Mouse (Mus musculus) embryonic facial prominence, embryonic 11.5 days (tissue): ENCODE measurements around the gene Egfem1. TPM values are rescaled to one million over a fixed set of nuclear protein-coding genes. Genes with fewer than 3 reads are reported as not detected.

Experiments used
- ATAC-seq: fragments of 200-750 bp; cut with Nextera tagmentation; replicated peaks from 2 replicates; pipeline ENCODE4 v1.8.0; 2017; ENCODE audit warnings: low read depth; ENCODE audit not compliant: insufficient number of reproducible peaks, low FRiP score, low TSS enrichment
- DNase-seq: peaks from one replicate; pipeline ENCODE4 v3.0.0-alpha.2; 2015; ENCODE audit warnings: low spot score
- H3K27ac ChIP-seq: fragments of 300-500 bp; sonication (generic); replicated peaks from 2 replicates; pipeline ENCODE4 v1.5.1; 2014; ENCODE audit warnings: mild to moderate bottlenecking, low read depth, low read length, control low read depth
- H3K27me3 ChIP-seq: fragments of 300-500 bp; sonication (generic); 2 replicates; pipeline ENCODE4 v1.6.1; 2014; ENCODE audit warnings: mild to moderate bottlenecking, low read length, moderate library complexity, mixed read lengths; ENCODE audit not compliant: control insufficient read depth, insufficient read depth
- H3K36me3 ChIP-seq: fragments of 300-500 bp; sonication (generic); replicated peaks from 2 replicates; pipeline ENCODE4 v1.6.1; 2014; ENCODE audit warnings: low read depth, mild to moderate bottlenecking, low read length, moderate library complexity, mixed read lengths; ENCODE audit not compliant: control insufficient read depth, insufficient read depth
- H3K4me1 ChIP-seq: fragments of 300-500 bp; sonication (generic); 2 replicates; pipeline ENCODE4 v1.6.1; 2014; ENCODE audit warnings: low read length, mixed read lengths; ENCODE audit not compliant: control insufficient read depth, insufficient read depth
- H3K4me2 ChIP-seq: fragments of 300-500 bp; sonication (generic); 2 replicates; pipeline ENCODE4 v1.6.1; 2014; ENCODE audit warnings: low read depth, mild to moderate bottlenecking, control low read depth, low read length, moderate library complexity
- H3K4me3 ChIP-seq: fragments of 300-500 bp; sonication (generic); 2 replicates; pipeline ENCODE4 v1.5.1; 2014; ENCODE audit warnings: low read depth, low read length, control low read depth
- H3K9ac ChIP-seq: fragments of 300-500 bp; sonication (generic); replicated peaks from 2 replicates; pipeline ENCODE4 v1.6.1; 2014; ENCODE audit warnings: mild to moderate bottlenecking, control low read depth, low read length
- H3K9me3 ChIP-seq: fragments of 300-500 bp; sonication (generic); replicated peaks from 2 replicates; pipeline ENCODE4 v1.6.1; 2016; ENCODE audit warnings: mild to moderate bottlenecking, low read length, inconsistent platforms, mixed read lengths; ENCODE audit not compliant: control insufficient read depth
- WGBS: fragments of 180-500 bp; shearing (Covaris S2); extraction: QIAGEN DNeasy Blood & Tissue Kit; methylation state at CpG from one replicate; pipeline ENCODE4 v1.1.7; 2014; 5-methylcytosine and 5-hydroxymethylcytosine counted together
- polyA plus RNA-seq: library from polyadenylated mRNA; unstranded; fragments of >200 nt; fragmentation: Nextera tagmentation; extraction: Ambion mirVana; gene quantifications from 2 replicates; pipeline ENCODE4 v1.2.1, GENCODE M21; 2014

Gene Egfem1
- polyA plus RNA-seq, 1 experiment from 2014 or later: 5.0 TPM

DNA sequence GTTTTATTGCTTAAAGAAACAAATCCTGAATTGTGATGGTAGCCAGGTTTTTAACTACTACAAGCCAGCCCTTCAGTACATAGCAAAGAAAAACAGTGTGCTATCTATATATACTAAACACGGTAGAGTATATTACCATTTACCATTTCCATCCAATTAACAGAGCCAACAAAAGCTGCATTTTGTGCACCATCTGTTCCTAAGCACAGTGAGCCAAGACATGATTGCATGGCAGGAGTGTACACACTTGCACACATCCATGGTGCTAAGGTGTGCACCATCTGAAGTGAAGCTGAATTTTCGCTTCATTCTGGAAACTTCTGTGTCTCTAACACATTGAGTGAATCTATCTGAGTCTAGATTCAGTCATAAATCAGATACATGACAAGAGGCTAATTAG lies 585.0 kb downstream of the Egfem1 start:
- no peaks in the 10 kb centered on the region for H3K27me3 ChIP-seq
- no peaks in the 10 kb centered on the region for H3K9me3 ChIP-seq
- no peaks in the 10 kb centered on the region for H3K4me1 ChIP-seq
- ATAC-seq (no peak), DNase-seq (no peak)
- no peak overlapping the region for H3K4me3 ChIP-seq
- H3K9ac ChIP-seq: no peak overlapping the region
- H3K4me2 ChIP-seq: no peak overlapping the region
- H3K36me3 ChIP-seq: no peaks in the 10 kb centered on the region
- H3K27ac ChIP-seq: no peak overlapping the region
- 83% methylated on average over 2 of the region's 2 CpGs for WGBS

DNA sequence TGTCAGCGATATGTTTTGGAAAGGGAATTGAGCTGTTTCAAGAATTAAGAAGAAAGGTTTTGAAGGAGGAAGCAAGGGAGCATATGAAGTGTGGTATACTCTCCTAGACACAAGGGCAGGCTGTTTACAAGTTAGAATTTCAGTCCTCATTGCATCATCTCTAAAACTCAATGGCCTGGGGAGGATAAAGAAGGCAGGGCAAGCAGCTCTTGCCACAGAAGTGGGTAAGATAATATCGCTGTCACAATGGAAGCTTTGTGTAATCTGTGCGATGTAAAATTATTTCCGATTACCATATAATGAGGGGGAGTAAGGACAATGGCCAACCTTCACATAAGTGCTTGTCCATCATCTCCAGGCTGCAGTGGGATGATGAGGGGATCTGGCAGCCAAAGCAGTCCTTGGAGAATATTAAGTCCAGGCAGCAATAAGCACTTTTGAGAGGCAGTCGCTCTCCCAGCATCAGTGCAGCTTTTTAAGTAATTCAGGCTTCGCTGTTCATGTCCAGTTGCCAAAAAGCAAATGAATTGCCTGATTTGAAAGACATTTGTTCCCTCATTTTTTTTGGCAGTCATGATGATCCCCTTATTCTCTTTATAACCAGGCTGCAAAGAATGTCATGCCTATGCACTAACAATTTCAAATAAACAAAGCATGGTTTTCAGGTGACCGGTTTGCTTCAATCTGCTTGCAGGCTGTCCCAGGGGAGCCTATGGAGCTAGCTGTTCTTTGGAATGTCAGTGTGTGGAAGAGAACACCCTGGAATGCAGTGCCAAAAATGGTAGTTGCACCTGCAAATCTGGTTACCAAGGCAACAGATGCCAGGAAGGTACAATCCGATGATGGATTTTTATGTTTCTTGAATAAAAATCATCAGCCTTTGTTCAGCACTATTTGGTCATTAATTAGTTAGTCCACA lies 607.8 kb downstream of the Egfem1 start:
- peak; percentile 19 for DNase-seq
- Histone ChIP-seq H3K27ac (no peak overlapping the region), H3K4me2 (no peak overlapping the region), H3K9me3 (no peaks in the 10 kb centered on the region), H3K9ac (no peak overlapping the region), H3K27me3 (no peaks in the 10 kb centered on the region), H3K4me1 (no peaks in the 10 kb centered on the region), H3K4me3 (no peak overlapping the region), H3K36me3 (no peaks in the 10 kb centered on the region)
- ATAC-seq: no peak
- WGBS: 73% methylated on average over 8 of the region's 8 CpGs

- H3K27me3 ChIP-seq: no peaks in the 10 kb centered on the region
- ATAC-seq (no peak), DNase-seq (no peak)
- no peaks in the 10 kb centered on the region for H3K36me3 ChIP-seq
- no peak overlapping the region for H3K9ac ChIP-seq
- no peak overlapping the region for H3K4me3 ChIP-seq
- no peaks in the 10 kb centered on the region for H3K4me1 ChIP-seq
- 23% methylated on average over 2 of the region's 2 CpGs for WGBS
- no peak overlapping the region for H3K27ac ChIP-seq
- H3K9me3 ChIP-seq: no peaks in the 10 kb centered on the region
- H3K4me2 ChIP-seq: no peak overlapping the region
Measured at GRCm38 (mm10) chr3:29701126-29701525, 619.3 kb downstream of the Egfem1 start.

DNA sequence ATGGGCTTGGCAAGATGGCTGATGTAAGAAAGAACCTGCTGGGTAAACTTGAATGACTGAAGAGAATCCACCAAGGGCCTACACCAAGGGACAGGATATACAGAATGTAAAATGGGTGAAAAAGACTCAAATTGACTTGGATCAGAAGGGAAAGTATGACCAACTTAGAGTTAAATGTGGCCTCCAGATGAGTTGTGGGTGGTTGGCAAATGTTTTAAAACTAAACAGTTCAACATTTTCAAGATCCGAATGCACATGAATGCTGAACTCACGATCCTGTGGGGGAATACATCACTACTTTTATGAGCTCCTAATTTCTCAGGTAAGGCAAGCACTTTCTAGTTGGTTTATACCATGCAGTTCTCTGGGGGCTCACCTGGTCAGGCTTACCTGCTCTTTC lies 625.0 kb downstream of the Egfem1 start:
- Histone ChIP-seq H3K4me1 (no peaks in the 10 kb centered on the region), H3K4me3 (no peak overlapping the region), H3K27me3 (no peaks in the 10 kb centered on the region), H3K27ac (no peak overlapping the region), H3K36me3 (no peaks in the 10 kb centered on the region), H3K4me2 (no peak overlapping the region), H3K9ac (no peak overlapping the region), H3K9me3 (no peaks in the 10 kb centered on the region)
- ATAC-seq (no peak), DNase-seq (no peak)
- WGBS: 88% methylated on average over 2 of the region's 2 CpGs

DNA sequence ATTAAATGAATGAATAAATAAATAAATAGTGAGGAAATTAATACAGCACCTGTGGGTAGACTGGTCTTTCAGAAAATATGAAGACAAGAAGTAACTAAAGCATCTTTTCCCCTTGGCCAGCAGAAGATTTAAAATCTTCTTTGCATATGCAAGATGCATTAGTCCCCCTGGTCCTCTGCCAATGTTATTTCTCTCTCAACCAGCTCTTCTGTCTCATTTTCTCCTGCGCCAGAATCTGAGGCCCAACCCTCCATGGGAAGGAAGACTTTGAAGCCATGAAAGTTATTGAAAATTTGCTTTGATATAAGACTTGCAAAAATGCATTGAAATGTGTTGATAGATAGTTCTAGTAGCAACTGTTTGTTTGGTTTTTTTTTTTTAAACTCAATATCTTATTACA lies 625.6 kb downstream of the Egfem1 start:
- Histone ChIP-seq H3K9ac (no peak overlapping the region), H3K27me3 (no peaks in the 10 kb centered on the region), H3K27ac (no peak overlapping the region), H3K4me1 (no peaks in the 10 kb centered on the region), H3K9me3 (no peaks in the 10 kb centered on the region), H3K4me2 (no peak overlapping the region), H3K4me3 (no peak overlapping the region), H3K36me3 (no peaks in the 10 kb centered on the region)
- DNase-seq (no peak), ATAC-seq (no peak)
- 91% methylated on average over 1 of the region's 1 CpGs for WGBS

DNA sequence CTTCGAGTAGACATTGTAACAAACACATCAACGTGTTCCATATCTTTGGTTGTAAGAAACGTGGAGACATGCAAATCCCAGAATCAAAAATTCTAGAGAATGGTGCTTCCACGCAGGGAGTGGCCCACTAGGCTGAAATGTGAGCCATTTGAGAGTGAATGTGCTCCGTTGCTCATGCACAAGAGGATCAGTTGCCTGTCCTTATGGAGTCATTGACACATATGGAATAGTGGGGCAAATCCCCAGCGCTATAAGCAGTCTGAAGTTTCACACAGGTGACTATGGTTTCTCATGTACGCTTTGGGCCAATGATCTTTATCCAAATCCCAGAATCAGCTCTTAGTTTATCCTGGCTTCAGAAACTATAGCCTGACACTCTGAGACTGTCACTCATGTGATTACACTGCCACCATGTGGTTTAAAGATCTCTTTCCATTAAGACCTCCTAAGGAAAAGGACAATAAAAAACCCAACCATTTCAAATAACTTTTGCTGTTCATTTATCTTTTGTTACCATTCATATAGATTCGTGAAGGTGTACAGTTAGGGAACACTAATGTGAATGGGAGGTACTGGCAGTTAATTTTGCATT lies 644.6 kb downstream of the Egfem1 start:
- Histone ChIP-seq H3K27ac (no peak overlapping the region), H3K9ac (no peak overlapping the region), H3K36me3 (no peaks in the 10 kb centered on the region), H3K4me2 (no peak overlapping the region), H3K9me3 (no peaks in the 10 kb centered on the region), H3K27me3 (no peaks in the 10 kb centered on the region), H3K4me1 (no peaks in the 10 kb centered on the region), H3K4me3 (no peak overlapping the region)
- DNase-seq: peak; percentile 71
- no peak for ATAC-seq
- 58% methylated on average over 8 of the region's 8 CpGs for WGBS

DNA sequence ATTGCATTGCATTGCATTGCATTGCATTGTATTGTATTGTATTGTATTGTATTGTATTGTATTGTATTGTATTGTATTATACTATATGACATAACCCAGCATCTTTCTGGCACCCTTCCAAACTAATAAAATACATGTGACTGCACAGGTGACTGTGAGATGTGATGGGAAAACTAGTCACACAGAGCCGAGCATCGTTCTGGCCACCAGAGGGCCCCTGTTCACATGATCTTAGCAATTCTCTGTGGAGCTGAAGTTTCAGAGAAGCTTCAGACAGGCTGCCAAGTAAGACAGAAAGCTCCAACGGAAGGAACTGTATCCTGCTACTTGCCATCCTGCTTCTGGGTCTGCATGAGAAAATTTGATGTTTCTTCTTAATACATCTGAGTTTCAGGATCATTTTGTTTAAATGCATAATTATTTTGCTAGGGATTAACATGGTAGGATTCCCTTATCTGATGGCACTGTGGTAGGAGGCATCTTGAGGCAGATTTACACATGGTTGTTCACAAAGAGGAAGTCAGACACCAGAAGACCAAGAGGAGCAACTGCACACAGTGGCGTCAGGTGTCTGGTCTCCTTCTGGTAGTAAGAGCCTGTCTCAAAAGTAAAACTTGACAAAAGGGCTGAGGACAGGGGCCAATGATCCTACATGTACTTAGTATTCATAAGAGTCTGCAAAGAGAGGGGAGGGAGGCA lies 648.4 kb downstream of the Egfem1 start:
- peak; percentile 76 for DNase-seq
- Histone ChIP-seq H3K9me3 (no peaks in the 10 kb centered on the region), H3K4me3 (no peak overlapping the region), H3K36me3 (no peaks in the 10 kb centered on the region), H3K4me2 (no peak overlapping the region), H3K27me3 (no peaks in the 10 kb centered on the region), H3K4me1 (no peaks in the 10 kb centered on the region; the same call in 1 of the 2 replicates), H3K9ac (no peak overlapping the region), H3K27ac (no peak overlapping the region)
- 24% methylated on average over 4 of the region's 4 CpGs for WGBS
- ATAC-seq: no peak

- H3K4me3 ChIP-seq: no peak overlapping the region
- no peak for ATAC-seq
- H3K27me3 ChIP-seq: no peaks in the 10 kb centered on the region
- H3K4me2 ChIP-seq: no peak overlapping the region
- no peaks in the 10 kb centered on the region; the same call in 1 of the 2 replicates for H3K4me1 ChIP-seq
- 98% methylated on average over 1 of the region's 1 CpGs for WGBS
- no peaks in the 10 kb centered on the region for H3K9me3 ChIP-seq
- no peak overlapping the region for H3K27ac ChIP-seq
- no peak overlapping the region for H3K9ac ChIP-seq
- no peaks in the 10 kb centered on the region for H3K36me3 ChIP-seq
- DNase-seq: no peak
Measured at GRCm38 (mm10) chr3:29731509-29731908, 649.7 kb downstream of the Egfem1 start.
